Mouse (Mus musculus) kidney, postnatal 0 days (tissue): ENCODE measurements around the gene Vegfa. TPM values are rescaled to one million over a fixed set of nuclear protein-coding genes. Genes with fewer than 3 reads are reported as not detected.

ENCODE experiments used
- ATAC-seq: fragments of 200-750 bp; cut with Nextera tagmentation; replicated peaks from 2 replicates; pipeline ENCODE4 v1.8.0; 2017; ENCODE audit warnings: low read depth, moderate number of reproducible peaks, moderate TSS enrichment, moderate library complexity; ENCODE audit not compliant: low FRiP score
- DNase-seq: peaks from one replicate; pipeline ENCODE4 v3.0.0-alpha.2; 2016; ENCODE audit warnings: low spot score
- H3K27ac ChIP-seq: fragments of 300-500 bp; sonication (generic); 2 replicates; pipeline ENCODE4 v1.5.1; 2014; ENCODE audit warnings: mild to moderate bottlenecking
- H3K27me3 ChIP-seq: fragments of 300-500 bp; sonication (generic); 2 replicates; pipeline ENCODE4 v1.6.1; 2014; ENCODE audit warnings: low read length, mixed read lengths; ENCODE audit not compliant: insufficient read depth
- H3K36me3 ChIP-seq: fragments of 300-500 bp; sonication (generic); 2 replicates; pipeline ENCODE4 v1.6.1; 2014; ENCODE audit warnings: low read length, mixed read lengths; ENCODE audit not compliant: insufficient read depth
- H3K4me1 ChIP-seq: fragments of 300-500 bp; sonication (generic); replicated peaks from 2 replicates; pipeline ENCODE4 v1.6.1; 2014; ENCODE audit warnings: antibody characterized with exemption, low read length, mixed read lengths; ENCODE audit not compliant: insufficient read depth
- H3K4me2 ChIP-seq: fragments of 300-500 bp; sonication (generic); 2 replicates; pipeline ENCODE4 v1.6.1; 2014; ENCODE audit warnings: mild to moderate bottlenecking, low read length, moderate library complexity, mixed read lengths
- H3K4me3 ChIP-seq: fragments of 300-500 bp; sonication (generic); replicated peaks from 2 replicates; pipeline ENCODE4 v1.5.1; 2014; ENCODE audit warnings: low read depth, low read length
- H3K9ac ChIP-seq: fragments of 300-500 bp; sonication (generic); 2 replicates; pipeline ENCODE4 v1.6.1; 2014; ENCODE audit warnings: low read depth, low read length
- H3K9me3 ChIP-seq: fragments of 300-500 bp; sonication (generic); replicated peaks from 2 replicates; pipeline ENCODE4 v1.6.1; 2016; ENCODE audit warnings: low read length, inconsistent platforms, mixed read lengths
- CTCF ChIP-seq: IDR thresholded peaks from 2 replicates; pipeline ENCODE4 v1.5.1; 2016; ENCODE audit warnings: antibody characterized with exemption, low read depth, mild to moderate bottlenecking, moderate library complexity
- WGBS: fragments of 180-500 bp; shearing (Covaris S2); extraction: QIAGEN DNeasy Blood & Tissue Kit; methylation state at CpG from one replicate; pipeline ENCODE4 v1.1.7; 2014; 5-methylcytosine and 5-hydroxymethylcytosine counted together
- polyA plus RNA-seq: library from polyadenylated mRNA; unstranded; fragments of >200 nt; fragmentation: Nextera tagmentation; extraction: Ambion mirVana; gene quantifications from 2 replicates; pipeline ENCODE4 v1.2.1, GENCODE M21; 2015

Vegfa gene
- polyA plus RNA-seq, 1 experiment from 2014 or later = 6.3 TPM

DNA sequence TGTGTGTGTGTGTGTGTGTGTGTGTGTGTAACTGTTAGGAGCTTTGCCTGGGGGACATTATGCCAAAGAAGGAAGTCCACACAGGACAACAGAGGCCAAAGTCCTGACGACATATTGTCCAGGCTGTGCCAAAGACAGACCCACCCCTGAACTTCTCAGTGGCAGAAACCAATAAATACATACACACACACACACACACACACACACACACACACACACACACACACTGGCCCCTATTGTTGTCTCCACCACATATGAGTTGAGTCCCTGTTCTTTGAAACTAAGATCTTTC, 44.0 kb upstream of the Vegfa start:
- WGBS = 17% methylated on average over 1 of the region's 1 CpGs
- H3K27ac ChIP-seq = no peak overlapping the region
- H3K9me3 ChIP-seq = no peaks in the 10 kb centered on the region
- no peak for TF ChIP-seq CTCF
- no peak for DNase-seq
- H3K27me3 ChIP-seq = no peaks in the 10 kb centered on the region
- H3K4me3 ChIP-seq = no peak overlapping the region
- H3K4me2 ChIP-seq = no peak overlapping the region
- no peak for ATAC-seq
- H3K36me3 ChIP-seq = no peaks in the 10 kb centered on the region
- H3K4me1 ChIP-seq = peaks cover 23% of the 10 kb centered on the region
- H3K9ac ChIP-seq = no peak overlapping the region

DNA sequence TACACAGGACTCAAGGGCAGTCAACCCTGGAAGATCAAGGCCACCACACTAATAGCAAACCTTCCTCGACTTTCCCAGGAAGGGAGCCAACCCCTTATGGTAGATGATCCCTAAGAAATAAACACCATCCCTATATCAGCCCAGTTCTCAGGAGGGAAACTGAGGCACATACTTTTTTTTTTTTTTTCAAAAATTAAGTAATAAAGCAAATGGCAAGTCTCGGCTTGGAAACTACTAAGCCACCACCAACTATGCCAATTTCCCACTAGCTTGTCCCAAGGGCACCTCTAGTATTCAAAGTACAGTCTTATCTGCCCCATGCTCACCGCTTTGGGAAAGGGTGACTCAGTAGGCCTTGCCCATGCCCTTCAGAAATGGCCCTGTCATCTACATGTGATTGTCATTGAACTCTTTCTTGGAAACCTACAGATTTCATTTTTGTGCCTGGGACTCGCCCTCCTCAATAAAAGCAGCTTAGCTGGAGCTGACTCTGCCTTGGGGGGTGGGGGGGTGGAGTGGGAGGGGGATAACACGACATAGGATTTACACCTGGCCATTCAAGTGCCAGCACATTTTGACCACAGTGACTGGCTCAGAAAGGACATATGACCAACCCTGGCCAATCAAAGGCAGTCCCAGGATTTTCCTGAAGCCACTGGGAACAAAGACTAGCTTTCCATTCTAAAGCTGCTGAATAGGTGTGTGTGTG, 43.5 kb upstream of the Vegfa start:
- Histone ChIP-seq H3K9me3 (no peaks in the 10 kb centered on the region), H3K9ac (no peak overlapping the region), H3K4me2 (no peak overlapping the region), H3K27ac (no peak overlapping the region), H3K36me3 (no peaks in the 10 kb centered on the region), H3K4me1 (peaks cover 22% of the 10 kb centered on the region), H3K27me3 (no peaks in the 10 kb centered on the region), H3K4me3 (no peak overlapping the region)
- WGBS = 72% methylated on average over 5 of the region's 5 CpGs
- ATAC-seq (no peak), DNase-seq (no peak)
- TF ChIP-seq CTCF = no peak

DNA sequence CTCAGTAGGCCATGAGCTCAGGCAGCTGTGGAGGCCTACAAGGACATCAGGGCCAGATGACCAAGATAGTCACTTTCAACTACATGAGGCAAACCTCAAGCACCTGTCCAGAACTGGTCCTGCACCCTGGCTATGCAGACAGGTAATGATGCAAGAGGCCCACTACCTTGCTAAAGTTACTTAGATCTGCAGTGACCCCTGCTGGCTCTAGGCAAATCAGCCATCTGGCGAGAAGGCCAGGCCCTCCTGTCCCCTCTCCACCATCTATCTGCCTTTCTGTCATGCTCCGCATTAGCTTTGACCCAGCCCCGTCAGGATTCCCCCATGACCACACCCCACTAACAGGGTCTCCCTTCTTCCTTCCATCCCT, 42.9 kb upstream of the Vegfa start:
- Histone ChIP-seq H3K27me3 (no peaks in the 10 kb centered on the region), H3K9ac (no peak overlapping the region), H3K9me3 (no peaks in the 10 kb centered on the region), H3K36me3 (no peaks in the 10 kb centered on the region), H3K4me1 (peaks cover 16% of the 10 kb centered on the region), H3K4me2 (no peak overlapping the region), H3K4me3 (no peak overlapping the region), H3K27ac (no peak overlapping the region)
- WGBS = 56% methylated on average over 3 of the region's 3 CpGs
- 0 out of 2 replicates have a peak, but pooled peaks have one; percentile 27 for ATAC-seq
- DNase-seq = peak; percentile 58
- TF ChIP-seq CTCF = peak; percentile 69

DNA sequence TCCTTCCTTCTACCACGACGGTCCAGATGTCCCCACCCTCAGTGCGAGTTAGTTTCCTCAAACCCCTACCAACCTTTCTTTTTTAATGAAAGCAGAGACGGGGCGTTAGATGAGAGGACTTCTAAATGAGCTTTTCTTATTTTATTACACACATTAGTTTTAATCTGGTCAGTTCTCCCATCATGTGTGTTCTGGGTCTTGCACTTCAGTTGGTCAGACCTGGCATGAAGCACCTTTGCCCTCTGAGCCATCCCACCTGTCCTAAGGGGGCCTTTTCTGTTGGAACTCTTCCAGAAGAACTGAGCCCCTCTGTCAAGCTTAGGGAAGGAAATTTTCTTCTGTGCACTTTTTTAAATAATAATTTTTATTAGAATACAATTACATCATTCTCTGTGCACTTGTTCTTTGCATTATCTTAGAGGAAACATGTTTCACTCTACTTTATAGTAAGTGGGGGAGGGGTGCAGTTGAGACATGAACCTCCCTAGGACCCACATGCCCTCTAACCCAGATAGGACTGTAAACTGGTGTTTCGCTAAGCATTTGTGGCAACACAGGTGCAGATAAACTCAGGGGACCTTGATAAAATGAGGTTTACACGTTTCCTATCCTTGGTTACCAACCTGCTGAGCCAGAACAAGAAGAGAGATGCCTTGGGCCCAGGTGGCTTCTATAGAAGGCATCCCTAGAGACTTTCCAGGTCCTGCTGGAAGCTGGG, 42.4 kb upstream of the Vegfa start:
- peaks cover 14% of the 10 kb centered on the region for H3K4me1 ChIP-seq
- no peaks in the 10 kb centered on the region for H3K27me3 ChIP-seq
- no peak overlapping the region for H3K27ac ChIP-seq
- no peaks in the 10 kb centered on the region for H3K36me3 ChIP-seq
- no peaks in the 10 kb centered on the region for H3K9me3 ChIP-seq
- peak overlapping the region; percentile 51 for H3K4me2 ChIP-seq
- WGBS = 37% methylated on average over 7 of the region's 7 CpGs
- H3K4me3 ChIP-seq = peak overlapping the region; percentile 19; the same call in 1 of the 2 replicates
- no peak for TF ChIP-seq CTCF
- H3K9ac ChIP-seq = 0 out of 2 replicates have a peak overlapping the region, but pooled peaks have one; percentile 8
- DNase-seq = no peak
- ATAC-seq = no peak

- TF ChIP-seq CTCF = no peak
- H3K9ac ChIP-seq = 0 out of 2 replicates have a peak overlapping the region, but pooled peaks have one; percentile 8
- peak overlapping the region; percentile 51 for H3K4me2 ChIP-seq
- H3K4me1 ChIP-seq = peaks cover 14% of the 10 kb centered on the region
- DNase-seq (peak; percentile 81), ATAC-seq (peak; percentile 77)
- H3K9me3 ChIP-seq = no peaks in the 10 kb centered on the region
- WGBS = 13% methylated on average over 23 of the region's 23 CpGs
- no peaks in the 10 kb centered on the region for H3K36me3 ChIP-seq
- H3K27me3 ChIP-seq = no peaks in the 10 kb centered on the region
- peak overlapping the region; percentile 19 for H3K4me3 ChIP-seq
- no peak overlapping the region; the same call in 1 of the 2 replicates for H3K27ac ChIP-seq
Measured at GRCm38 (mm10) chr17:46073730-46074301, 41.6 kb upstream of the Vegfa start.

GRCm38 (mm10) chr17:46071531-46071930, 39.4 kb upstream of the Vegfa start:
- WGBS = 82% methylated on average over 3 of the region's 3 CpGs
- peaks cover 14% of the 10 kb centered on the region for H3K4me1 ChIP-seq
- H3K9ac ChIP-seq = no peak overlapping the region
- ATAC-seq = no peak
- no peaks in the 10 kb centered on the region for H3K36me3 ChIP-seq
- no peaks in the 10 kb centered on the region for H3K27me3 ChIP-seq
- no peak overlapping the region for H3K4me2 ChIP-seq
- no peak for TF ChIP-seq CTCF
- no peak for DNase-seq
- H3K27ac ChIP-seq = no peak overlapping the region
- no peaks in the 10 kb centered on the region for H3K9me3 ChIP-seq
- no peak overlapping the region for H3K4me3 ChIP-seq
